Mouse (Mus musculus): ENCODE data around the gene Samm50.

- TF ChIP-seq CTCF (IDR thresholded peaks at IDR 0.05; ENCODE audit: low read depth, low read length) = no peak
- no peak for TF ChIP-seq POLR2A (IDR thresholded peaks at IDR 0.05; ENCODE audit: extremely low read depth, insufficient read depth, low read length)
Observed at GRCm38 (mm10) chr15:84210461-84210860, 18.4 kb downstream of the Samm50 start.
